Mouse (Mus musculus): ENCODE data around the gene Fxyd1. TPM values are rescaled to one million over a fixed set of nuclear protein-coding genes. Genes with fewer than 3 reads are reported as not detected.

Gene Fxyd1
- polyA plus RNA-seq, 1 experiment from 2014 or later = 7.7 TPM

- H3K27ac ChIP-seq = peak overlapping the region; percentile 12; the same call in 1 of the 2 replicates
- WGBS = 2% methylated on average over 28 of the region's 28 CpGs
- H3K27me3 ChIP-seq (ENCODE audit: low read depth, poor library complexity, severe bottlenecking) = peaks cover 71% of the 10 kb centered on the region
- H3K4me3 ChIP-seq = peak overlapping the region; percentile 39
- peaks cover 13% of the 10 kb centered on the region for H3K4me1 ChIP-seq
- H3K36me3 ChIP-seq = no peaks in the 10 kb centered on the region
- H3K9me3 ChIP-seq (replicated peaks) = no peaks in the 10 kb centered on the region
- DNase-seq (ENCODE audit: low spot score) = no peak
Observed at GRCm38 (mm10) chr7:31041662-31042315, 15.2 kb downstream of the Fxyd1 start.

- Histone ChIP-seq H3K4me1 (peaks cover 13% of the 10 kb centered on the region), H3K4me3 (peak overlapping the region; percentile 39; the same call in 1 of the 2 replicates), H3K27me3 (ENCODE audit: low read depth, poor library complexity, severe bottlenecking) (peaks cover 67% of the 10 kb centered on the region)
Observed at GRCm38 (mm10) chr7:31041023-31041407, 16.0 kb downstream of the Fxyd1 start.

GRCm38 (mm10) chr7:31040281-31041022, 16.5 kb downstream of the Fxyd1 start:
- Histone ChIP-seq H3K4me3 (no peak overlapping the region), H3K4me1 (peaks cover 13% of the 10 kb centered on the region), H3K27me3 (ENCODE audit: low read depth, poor library complexity, severe bottlenecking) (peaks cover 63% of the 10 kb centered on the region), H3K9me3 (replicated peaks) (no peaks in the 10 kb centered on the region), H3K36me3 (no peaks in the 10 kb centered on the region), H3K27ac (no peak overlapping the region)
- no peak for DNase-seq (ENCODE audit: low spot score)
- WGBS = 83% methylated on average over 12 of the region's 12 CpGs

More at GRCm38 (mm10) chr7:31041023-31041407, 16.0 kb downstream of the Fxyd1 start:
- Histone ChIP-seq H3K36me3 (no peaks in the 10 kb centered on the region), H3K9me3 (replicated peaks) (no peaks in the 10 kb centered on the region), H3K27ac (no peak overlapping the region)
- WGBS = 47% methylated on average over 8 of the region's 8 CpGs
- DNase-seq (ENCODE audit: low spot score) = no peak

GRCm38 (mm10) chr7:31039011-31039410, 18.0 kb downstream of the Fxyd1 start:
- Histone ChIP-seq H3K36me3 (no peaks in the 10 kb centered on the region), H3K4me1 (peaks cover 13% of the 10 kb centered on the region), H3K27ac (no peak overlapping the region), H3K4me3 (no peak overlapping the region), H3K9me3 (replicated peaks) (no peaks in the 10 kb centered on the region), H3K27me3 (ENCODE audit: low read depth, poor library complexity, severe bottlenecking) (peaks cover 48% of the 10 kb centered on the region)
- no peak for DNase-seq (ENCODE audit: low spot score)
- whole genome bisulfite sequencing = 86% methylated on average over 4 of the region's 4 CpGs

- DNase-seq (ENCODE audit: low spot score) = no peak
- Histone ChIP-seq H3K27me3 (ENCODE audit: low read depth, poor library complexity, severe bottlenecking) (peaks cover 35% of the 10 kb centered on the region), H3K36me3 (no peaks in the 10 kb centered on the region), H3K4me3 (no peak overlapping the region), H3K4me1 (peaks cover 13% of the 10 kb centered on the region), H3K9me3 (replicated peaks) (no peaks in the 10 kb centered on the region), H3K27ac (no peak overlapping the region)
- 75% methylated on average over 2 of the region's 2 CpGs for WGBS
Observed at GRCm38 (mm10) chr7:31037675-31038074, 19.3 kb downstream of the Fxyd1 start.

GRCm38 (mm10) chr7:31036917-31037316, 20.1 kb downstream of the Fxyd1 start:
- no peaks in the 10 kb centered on the region for H3K36me3 ChIP-seq
- no peaks in the 10 kb centered on the region for H3K9me3 ChIP-seq (replicated peaks)
- H3K27ac ChIP-seq = no peak overlapping the region
- 85% methylated on average over 7 of the region's 7 CpGs for WGBS
- peaks cover 5% of the 10 kb centered on the region for H3K4me1 ChIP-seq
- no peak for DNase-seq (ENCODE audit: low spot score)
- H3K4me3 ChIP-seq = no peak overlapping the region
- H3K27me3 ChIP-seq (ENCODE audit: low read depth, poor library complexity, severe bottlenecking) = peaks cover 27% of the 10 kb centered on the region

- 83% methylated on average over 11 of the region's 11 CpGs for WGBS
- H3K36me3 ChIP-seq = no peaks in the 10 kb centered on the region
- no peak for DNase-seq (ENCODE audit: low spot score)
Observed at GRCm38 (mm10) chr7:31035291-31035690, 21.7 kb downstream of the Fxyd1 start.

GRCm38 (mm10) chr7:31034789-31035188, 22.2 kb downstream of the Fxyd1 start:
- no peak overlapping the region for H3K4me3 ChIP-seq
- H3K36me3 ChIP-seq = no peaks in the 10 kb centered on the region
- DNase-seq (ENCODE audit: low spot score) = no peak
- H3K9me3 ChIP-seq (replicated peaks) = no peaks in the 10 kb centered on the region
- WGBS = 69% methylated on average over 11 of the region's 11 CpGs
- peaks cover 6% of the 10 kb centered on the region; the same call in 1 of the 2 replicates for H3K27me3 ChIP-seq (ENCODE audit: low read depth, poor library complexity, severe bottlenecking)
- no peak overlapping the region for H3K27ac ChIP-seq
- H3K4me1 ChIP-seq = no peaks in the 10 kb centered on the region

More at GRCm38 (mm10) chr7:31035291-31035690, 21.7 kb downstream of the Fxyd1 start:
- Histone ChIP-seq H3K4me3 (no peak overlapping the region), H3K27me3 (ENCODE audit: low read depth, poor library complexity, severe bottlenecking) (peaks cover 11% of the 10 kb centered on the region), H3K4me1 (no peaks in the 10 kb centered on the region), H3K27ac (no peak overlapping the region), H3K9me3 (replicated peaks) (no peaks in the 10 kb centered on the region)

- Histone ChIP-seq H3K27me3 (ENCODE audit: low read depth, poor library complexity, severe bottlenecking) (no peaks in the 10 kb centered on the region), H3K36me3 (no peaks in the 10 kb centered on the region), H3K4me3 (no peak overlapping the region), H3K27ac (no peak overlapping the region), H3K9me3 (replicated peaks) (no peaks in the 10 kb centered on the region), H3K4me1 (no peaks in the 10 kb centered on the region)
- no peak for DNase-seq (ENCODE audit: low spot score)
- WGBS = 67% methylated on average over 9 of the region's 9 CpGs
Observed at GRCm38 (mm10) chr7:31033409-31034165, 23.4 kb downstream of the Fxyd1 start.

GRCm38 (mm10) chr7:31031731-31032130, 25.3 kb downstream of the Fxyd1 start:
- Histone ChIP-seq H3K9me3 (replicated peaks) (no peaks in the 10 kb centered on the region), H3K27ac (no peak overlapping the region), H3K36me3 (no peaks in the 10 kb centered on the region), H3K4me3 (no peak overlapping the region), H3K4me1 (no peaks in the 10 kb centered on the region), H3K27me3 (ENCODE audit: low read depth, poor library complexity, severe bottlenecking) (no peaks in the 10 kb centered on the region)
- 84% methylated on average over 7 of the region's 7 CpGs for WGBS
- no peak for DNase-seq (ENCODE audit: low spot score)

GRCm38 (mm10) chr7:31030717-31031116, 26.3 kb downstream of the Fxyd1 start:
- Histone ChIP-seq H3K27me3 (ENCODE audit: low read depth, poor library complexity, severe bottlenecking) (no peaks in the 10 kb centered on the region), H3K4me1 (no peaks in the 10 kb centered on the region), H3K36me3 (no peaks in the 10 kb centered on the region), H3K27ac (no peak overlapping the region), H3K4me3 (no peak overlapping the region), H3K9me3 (replicated peaks) (no peaks in the 10 kb centered on the region)
- 64% methylated on average over 2 of the region's 2 CpGs for WGBS
- DNase-seq (ENCODE audit: low spot score) = no peak

- no peaks in the 10 kb centered on the region for H3K27me3 ChIP-seq (ENCODE audit: low read depth, poor library complexity, severe bottlenecking)
- no peaks in the 10 kb centered on the region for H3K9me3 ChIP-seq (replicated peaks)
- no peak overlapping the region for H3K27ac ChIP-seq
- 78% methylated on average over 8 of the region's 8 CpGs for WGBS
- H3K4me3 ChIP-seq = no peak overlapping the region
- DNase-seq (ENCODE audit: low spot score) = no peak
- no peaks in the 10 kb centered on the region for H3K36me3 ChIP-seq
- no peaks in the 10 kb centered on the region for H3K4me1 ChIP-seq
Observed at GRCm38 (mm10) chr7:31028609-31029008, 28.4 kb downstream of the Fxyd1 start.
